Mouse (Mus musculus) c-Kit-negative CD71-positive TER-119-positive erythroid progenitor cells, embryonic 14.5 days (primary cell): ENCODE results near the gene Ipcef1.
"Not testable (repeated sequence)": the region's sequence is repeated elsewhere in the genome, so short reads cannot be mapped to it uniquely, and the experiment has no call there.

ENCODE experiments used
- DNase-seq: peaks from one replicate; pipeline ENCODE4 v3.0.0-alpha.2; 2013; ENCODE audit warnings: low read depth, low spot score

Gene Ipcef1

DNA sequence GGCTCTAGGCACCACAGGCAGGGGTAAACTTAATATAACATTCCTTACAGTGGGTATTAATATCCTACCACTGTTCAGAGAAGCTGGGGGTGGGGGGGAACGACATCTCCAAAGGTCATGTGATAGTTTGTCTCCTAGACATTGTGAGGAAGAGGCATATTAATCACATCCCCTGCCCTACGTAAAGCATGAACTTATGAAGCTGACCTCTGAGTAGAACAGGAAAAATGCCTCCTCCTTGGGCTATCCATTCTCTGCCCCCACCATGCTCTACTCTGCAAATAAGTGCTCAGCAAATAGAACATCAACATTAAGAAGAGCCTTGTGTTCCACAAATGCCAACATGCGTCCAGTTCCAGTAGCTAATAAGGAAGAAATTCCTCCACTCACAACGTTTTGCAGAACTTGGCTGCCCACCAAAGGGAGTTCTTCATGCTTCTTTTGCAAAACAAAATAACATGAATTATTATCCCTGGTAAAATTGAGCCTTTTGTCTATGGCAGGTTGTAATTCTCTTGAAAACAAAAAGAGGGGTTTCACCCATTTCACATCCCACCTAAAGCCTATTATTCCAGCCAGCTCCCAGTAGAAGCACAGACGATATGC, 162.5 kb downstream of the Ipcef1 start:
- DNase-seq, result no peak

- DNase-seq, result no peak
These were observed 166.8 kb downstream of the Ipcef1 start for GRCm38 (mm10) chr10:6885460-6885859.

- not testable (repeated sequence) for DNase-seq
These were observed 170.2 kb downstream of the Ipcef1 start for GRCm38 (mm10) chr10:6882041-6882440.

GRCm38 (mm10) chr10:6878276-6878881, 173.9 kb downstream of the Ipcef1 start:
- DNase-seq, result no peak

DNA sequence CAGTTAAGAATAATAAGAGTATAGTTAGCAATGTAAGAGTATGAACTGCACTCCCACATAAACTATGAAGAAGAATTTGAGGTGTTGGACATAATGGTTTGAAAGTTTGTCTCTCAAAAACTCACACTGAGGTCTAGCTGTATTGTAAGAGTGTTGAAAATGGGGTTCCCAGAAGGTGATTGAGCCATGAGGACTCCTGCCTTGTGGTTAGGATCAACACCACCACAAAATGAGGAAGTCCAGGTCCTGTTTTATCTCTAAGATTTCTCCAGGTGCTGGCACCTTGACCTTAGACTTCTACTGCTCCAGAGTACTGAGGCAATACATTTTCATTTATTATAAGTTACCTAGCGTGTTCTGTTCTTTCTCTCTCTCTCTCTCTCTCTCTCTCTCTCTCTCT, 178.4 kb downstream of the Ipcef1 start:
- DNase-seq, result no peak

DNA sequence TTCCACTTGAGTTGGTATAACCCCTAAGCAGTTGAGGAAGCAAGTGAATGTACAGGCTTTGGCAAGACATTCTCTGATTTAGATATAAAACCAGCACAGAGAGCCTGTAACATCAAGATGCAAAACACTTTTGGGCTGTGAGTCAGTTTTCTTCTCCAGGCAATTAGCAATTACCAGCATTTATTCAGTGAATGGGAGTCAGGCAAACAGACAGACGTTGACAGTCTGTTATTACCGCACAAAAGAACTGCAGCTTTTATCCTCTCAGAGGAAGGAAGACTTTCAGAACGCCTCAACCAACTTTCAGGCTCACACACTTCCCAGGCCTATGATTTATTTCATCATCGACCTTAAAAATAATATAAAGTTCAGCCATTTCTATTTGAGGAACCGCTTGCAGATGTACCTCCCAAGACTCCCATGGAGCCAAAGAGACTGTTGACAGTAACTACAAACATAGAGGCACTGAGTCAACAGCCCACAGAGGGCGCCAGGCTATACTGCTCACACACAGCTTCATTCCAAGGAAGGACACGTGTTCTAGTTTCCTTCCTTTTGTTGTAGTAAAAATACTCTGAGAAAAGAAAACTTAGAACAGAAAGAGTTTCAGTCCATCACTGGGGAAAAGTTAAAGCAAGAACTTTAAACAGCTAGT, 180.7 kb downstream of the Ipcef1 start:
- DNase-seq, result no peak

GRCm38 (mm10) chr10:6855812-6856211, 196.5 kb downstream of the Ipcef1 start:
- DNase-seq, result no peak

DNA sequence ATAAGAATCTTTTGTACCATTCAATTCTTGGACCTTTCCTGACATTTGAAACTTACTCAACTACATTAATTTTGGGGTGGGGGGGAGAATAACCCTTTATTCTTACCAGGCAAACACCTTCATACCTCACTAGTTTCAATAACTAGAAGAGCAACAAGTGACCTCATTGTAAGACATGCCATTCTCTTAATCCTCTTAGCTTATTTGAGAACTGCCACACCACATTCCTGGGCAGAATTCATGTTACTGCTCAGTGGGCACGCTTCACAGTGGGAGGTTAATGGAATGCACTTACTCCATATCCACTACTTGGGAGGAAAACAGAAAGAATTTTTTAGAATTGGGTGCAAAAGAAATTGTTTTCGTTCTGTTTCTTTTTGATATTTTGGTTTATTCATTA, 203.4 kb downstream of the Ipcef1 start:
- DNase-seq, result no peak

GRCm38 (mm10) chr10:6848162-6848754, 204.0 kb downstream of the Ipcef1 start:
- DNase-seq, result no peak

GRCm38 (mm10) chr10:6846283-6846682, 206.0 kb downstream of the Ipcef1 start:
- DNase-seq, result no peak

DNA sequence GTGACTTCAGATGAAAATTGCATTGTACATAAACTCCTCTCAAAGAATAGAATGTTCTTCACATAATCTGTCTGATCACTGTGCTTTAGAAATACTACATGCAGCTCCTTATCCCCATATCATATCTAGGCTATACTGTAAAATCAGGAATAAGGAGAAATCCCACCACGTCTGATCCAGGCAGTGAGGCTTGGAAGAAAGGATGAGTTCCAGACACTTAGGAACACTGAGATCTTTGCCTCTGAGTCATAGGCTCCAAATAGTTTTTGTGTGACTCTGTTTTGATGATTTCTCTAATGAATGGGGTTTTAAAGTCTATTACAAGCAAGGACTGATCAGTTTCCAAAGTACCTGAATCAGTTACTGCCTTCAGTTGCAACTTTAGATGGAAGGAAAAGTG, 210.1 kb downstream of the Ipcef1 start:
- DNase-seq, result no peak
